Mouse (Mus musculus) brain, embryonic 14.5 days (tissue): ENCODE measurements around the gene Cnst.

Experiments used
- CTCF ChIP-seq: fragments of 200-500 bp; IDR thresholded peaks from 2 replicates; pipeline ENCODE4 v1.5.1; 2012; ENCODE audit warnings: inconsistent platforms, mild to moderate bottlenecking, moderate library complexity, borderline replicate concordance; ENCODE audit not compliant: insufficient read depth, insufficient read length; ENCODE audit errors: extremely low read depth
- POLR2A ChIP-seq: fragments of 200-500 bp; IDR thresholded peaks from 2 replicates; pipeline ENCODE4 v1.6.1; 2012; ENCODE audit warnings: mild to moderate bottlenecking, inconsistent platforms, borderline replicate concordance; ENCODE audit not compliant: poor library complexity, insufficient read depth, insufficient read length, severe bottlenecking; ENCODE audit errors: extremely low read depth

DNA sequence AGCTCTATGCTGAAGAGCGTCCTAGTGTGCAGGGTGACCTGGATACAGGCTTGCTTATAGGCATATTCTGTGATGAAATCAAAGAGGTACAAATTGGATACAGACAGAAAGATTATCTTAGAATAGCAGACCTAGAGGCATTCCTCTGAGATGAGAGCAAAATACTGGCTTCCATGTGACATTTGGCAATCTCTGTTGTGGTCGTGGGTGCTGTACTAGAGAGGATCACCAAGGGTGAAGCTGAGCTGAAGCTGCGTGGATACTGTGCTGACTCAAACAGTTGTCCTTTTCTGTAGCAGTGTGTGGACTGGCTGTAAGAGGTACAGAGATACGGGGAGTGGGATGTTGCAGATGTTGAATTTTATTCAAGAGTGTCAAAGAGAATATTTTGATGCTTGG is 7.8 kb downstream of the Cnst start:
- TF ChIP-seq CTCF, result no peak
- TF ChIP-seq POLR2A, result no peak
